Mouse (Mus musculus): ENCODE results near the gene Tmem223.

DNA sequence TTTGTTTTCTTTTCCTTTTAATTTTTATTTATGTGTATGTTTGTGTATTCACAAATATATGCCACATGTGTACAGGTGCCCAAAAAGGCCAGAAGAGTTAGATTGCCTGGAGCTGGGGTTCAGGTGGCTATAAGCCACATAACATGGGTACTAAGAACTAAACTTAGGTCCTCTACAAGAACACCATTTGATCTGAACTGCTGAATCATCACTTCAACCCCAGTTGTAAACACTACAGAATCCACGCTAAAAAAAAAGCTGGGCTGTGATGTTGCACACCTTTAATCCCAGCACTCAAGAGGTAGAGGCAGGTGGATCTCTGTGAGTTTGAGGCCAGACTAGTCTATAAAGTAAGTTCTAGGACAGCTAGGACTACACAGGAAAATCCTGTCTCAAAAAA is 49.4 kb upstream of the Tmem223 start:
- TF ChIP-seq POLR2A (IDR thresholded peaks at IDR 0.05; ENCODE audit: borderline replicate concordance, extremely low read depth, low read depth, low read length) (no peak), CTCF (IDR thresholded peaks at IDR 0.05; ENCODE audit: insufficient read depth, low read length) (no peak)
